Mouse (Mus musculus) midbrain, embryonic 14.5 days (tissue): ENCODE results near the gene Hormad2. TPM values are rescaled to one million over a fixed set of nuclear protein-coding genes. Genes with fewer than 3 reads are reported as not detected.

Experiments
- ATAC-seq: fragments of 200-750 bp; cut with Nextera tagmentation; 2 replicates; pipeline ENCODE4 v1.8.0; 2017; ENCODE audit warnings: moderate number of reproducible peaks, moderate library complexity; ENCODE audit not compliant: low FRiP score, low TSS enrichment
- DNase-seq: peaks from one replicate; pipeline ENCODE4 v3.0.0-alpha.2; 2015
- H3K27ac ChIP-seq: fragments of 300-500 bp; sonication (generic); replicated peaks from 2 replicates; pipeline ENCODE4 v1.5.1; 2014; ENCODE audit warnings: mild to moderate bottlenecking, low read depth, low read length, moderate library complexity
- H3K27me3 ChIP-seq: fragments of 300-500 bp; sonication (generic); 2 replicates; pipeline ENCODE4 v1.6.1; 2014; ENCODE audit warnings: low read length, control low read depth, mixed read lengths; ENCODE audit not compliant: control insufficient read depth, insufficient read depth
- H3K36me3 ChIP-seq: fragments of 300-500 bp; sonication (generic); 2 replicates; pipeline ENCODE4 v1.6.1; 2014; ENCODE audit warnings: low read length, control low read depth; ENCODE audit not compliant: control insufficient read depth, insufficient read depth
- H3K4me1 ChIP-seq: fragments of 300-500 bp; sonication (generic); 2 replicates; pipeline ENCODE4 v1.6.1; 2014; ENCODE audit warnings: mild to moderate bottlenecking, antibody characterized with exemption, low read length, control low read depth; ENCODE audit not compliant: control insufficient read depth, insufficient read depth
- H3K4me2 ChIP-seq: fragments of 300-500 bp; sonication (generic); 2 replicates; pipeline ENCODE4 v1.6.1; 2014; ENCODE audit warnings: mild to moderate bottlenecking, low read length, moderate library complexity
- H3K4me3 ChIP-seq: fragments of 300-500 bp; sonication (generic); replicated peaks from 2 replicates; pipeline ENCODE4 v1.5.1; 2014; ENCODE audit warnings: low read depth, low read length
- H3K9ac ChIP-seq: fragments of 300-500 bp; sonication (generic); replicated peaks from 2 replicates; pipeline ENCODE4 v1.6.1; 2014; ENCODE audit warnings: mild to moderate bottlenecking, low read length, moderate library complexity
- H3K9me3 ChIP-seq: fragments of 300-500 bp; sonication (generic); 2 replicates; pipeline ENCODE4 v1.6.1; 2016; ENCODE audit warnings: low read length, control low read depth, mixed read lengths; ENCODE audit not compliant: control insufficient read depth
- WGBS: fragments of 180-500 bp; shearing (Covaris S2); extraction: QIAGEN DNeasy Blood & Tissue Kit; methylation state at CpG from one replicate; pipeline ENCODE4 v1.1.7; 2014; 5-methylcytosine and 5-hydroxymethylcytosine counted together
- polyA plus RNA-seq: library from polyadenylated mRNA; unstranded; fragments of >200 nt; fragmentation: Nextera tagmentation; extraction: Ambion mirVana; gene quantifications from 2 replicates; pipeline ENCODE4 v1.2.1, GENCODE M21; 2014

Hormad2 gene
- polyA plus RNA-seq, 1 experiment from 2014 or later: 0.14 TPM

- no peak for DNase-seq
- Histone ChIP-seq H3K36me3 (no peaks in the 10 kb centered on the region), H3K4me1 (no peaks in the 10 kb centered on the region), H3K4me2 (no peak overlapping the region), H3K9me3 (no peaks in the 10 kb centered on the region), H3K4me3 (no peak overlapping the region), H3K9ac (no peak overlapping the region), H3K27me3 (no peaks in the 10 kb centered on the region), H3K27ac (no peak overlapping the region)
- WGBS: 68% methylated on average over 5 of the region's 5 CpGs
- ATAC-seq: no peak
These were observed 19.7 kb upstream of the Hormad2 start for GRCm38 (mm10) chr11:4460615-4461014.

GRCm38 (mm10) chr11:4454895-4455535 is 14.1 kb upstream of the Hormad2 start:
- Histone ChIP-seq H3K9ac (no peak overlapping the region), H3K27ac (no peak overlapping the region), H3K9me3 (no peaks in the 10 kb centered on the region), H3K4me3 (no peak overlapping the region), H3K4me2 (peak overlapping the region; percentile 13; the same call in 1 of the 2 replicates), H3K4me1 (no peaks in the 10 kb centered on the region), H3K36me3 (no peaks in the 10 kb centered on the region), H3K27me3 (no peaks in the 10 kb centered on the region)
- WGBS: 68% methylated on average over 8 of the region's 8 CpGs
- DNase-seq (no peak), ATAC-seq (no peak)

GRCm38 (mm10) chr11:4452467-4453184 is 11.7 kb upstream of the Hormad2 start:
- Histone ChIP-seq H3K4me2 (no peak overlapping the region), H3K4me3 (no peak overlapping the region), H3K9me3 (no peaks in the 10 kb centered on the region), H3K36me3 (no peaks in the 10 kb centered on the region), H3K27me3 (no peaks in the 10 kb centered on the region), H3K27ac (no peak overlapping the region), H3K4me1 (no peaks in the 10 kb centered on the region), H3K9ac (no peak overlapping the region)
- ATAC-seq (no peak), DNase-seq (no peak)
- 83% methylated on average over 12 of the region's 12 CpGs for WGBS

- Histone ChIP-seq H3K4me1 (no peaks in the 10 kb centered on the region), H3K36me3 (no peaks in the 10 kb centered on the region), H3K9ac (no peak overlapping the region), H3K4me3 (no peak overlapping the region), H3K27ac (no peak overlapping the region), H3K9me3 (no peaks in the 10 kb centered on the region), H3K4me2 (no peak overlapping the region), H3K27me3 (no peaks in the 10 kb centered on the region)
- ATAC-seq (no peak), DNase-seq (peak; percentile 79)
- 21% methylated on average over 9 of the region's 9 CpGs for WGBS
These were observed 10.2 kb upstream of the Hormad2 start for GRCm38 (mm10) chr11:4451116-4451515.

DNA sequence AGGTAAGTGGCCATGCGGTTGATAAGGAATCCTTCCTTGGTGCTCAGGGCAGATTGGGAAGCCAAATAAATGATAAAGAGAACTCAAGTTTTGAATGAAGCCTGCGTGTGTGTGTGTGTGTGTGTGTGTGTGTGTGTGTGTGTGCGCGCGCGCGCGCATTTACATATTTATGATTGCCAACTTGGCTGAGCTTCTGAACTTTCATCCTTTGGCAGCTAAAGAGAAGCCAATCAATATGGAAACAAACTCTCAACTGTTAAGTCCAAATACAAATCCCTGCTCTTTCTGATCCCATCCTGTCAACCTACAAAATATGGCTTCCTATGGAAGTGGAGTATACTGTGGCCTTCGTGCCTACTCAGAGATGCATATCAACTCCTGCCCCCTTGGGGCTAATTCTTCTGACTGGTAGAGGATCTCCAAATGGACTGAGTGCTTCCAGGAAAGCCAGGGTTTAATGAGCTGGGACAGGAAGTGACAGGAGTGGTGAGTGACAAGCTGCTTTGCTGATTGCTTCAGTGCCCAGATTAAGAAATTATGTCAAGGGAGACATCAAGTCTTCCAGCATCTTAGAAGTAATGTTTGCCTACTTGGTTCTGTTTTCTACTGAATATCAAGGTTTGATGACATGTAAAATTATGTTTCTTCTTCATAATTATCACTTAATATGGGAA is 5.4 kb upstream of the Hormad2 start:
- ATAC-seq (no peak), DNase-seq (no peak)
- WGBS: 94% methylated on average over 9 of the region's 9 CpGs
- Histone ChIP-seq H3K9ac (no peak overlapping the region), H3K4me3 (no peak overlapping the region), H3K27me3 (no peaks in the 10 kb centered on the region), H3K9me3 (no peaks in the 10 kb centered on the region), H3K4me1 (no peaks in the 10 kb centered on the region), H3K27ac (no peak overlapping the region), H3K36me3 (no peaks in the 10 kb centered on the region), H3K4me2 (no peak overlapping the region)

GRCm38 (mm10) chr11:4442280-4442679 is 1.4 kb upstream of the Hormad2 start:
- no peak overlapping the region for H3K9ac ChIP-seq
- H3K4me1 ChIP-seq: no peaks in the 10 kb centered on the region
- no peaks in the 10 kb centered on the region for H3K36me3 ChIP-seq
- no peaks in the 10 kb centered on the region for H3K9me3 ChIP-seq
- WGBS: 45% methylated on average over 1 of the region's 1 CpGs
- no peak overlapping the region for H3K4me3 ChIP-seq
- H3K27ac ChIP-seq: no peak overlapping the region
- no peak for ATAC-seq
- H3K27me3 ChIP-seq: no peaks in the 10 kb centered on the region
- no peak for DNase-seq
- no peak overlapping the region for H3K4me2 ChIP-seq

GRCm38 (mm10) chr11:4438211-4438610 is 2.7 kb downstream of the Hormad2 start:
- WGBS: 63% methylated on average over 2 of the region's 2 CpGs
- no peak overlapping the region for H3K27ac ChIP-seq
- no peak for DNase-seq
- no peaks in the 10 kb centered on the region for H3K9me3 ChIP-seq
- H3K4me1 ChIP-seq: no peaks in the 10 kb centered on the region
- H3K4me3 ChIP-seq: no peak overlapping the region
- no peaks in the 10 kb centered on the region for H3K27me3 ChIP-seq
- no peaks in the 10 kb centered on the region for H3K36me3 ChIP-seq
- H3K4me2 ChIP-seq: no peak overlapping the region
- H3K9ac ChIP-seq: no peak overlapping the region
- no peak for ATAC-seq

DNA sequence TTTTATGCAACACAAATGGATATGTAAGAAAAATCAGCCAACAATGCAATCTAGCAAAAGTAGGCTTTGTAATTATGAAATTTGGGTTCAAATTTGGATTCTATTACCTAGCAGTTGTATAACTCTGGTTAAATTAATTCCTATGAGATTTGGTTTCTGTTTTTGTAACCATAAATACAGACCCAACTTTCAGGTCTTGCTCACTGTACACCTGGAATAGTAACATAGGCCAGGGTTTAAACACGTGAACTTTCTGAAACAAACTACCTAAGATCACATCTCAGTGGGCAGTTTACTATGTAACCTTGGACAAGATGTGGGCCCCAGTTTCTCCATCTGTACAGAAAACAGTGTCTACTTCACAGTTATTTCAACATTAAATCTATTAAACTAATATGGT is 3.6 kb downstream of the Hormad2 start:
- no peaks in the 10 kb centered on the region for H3K9me3 ChIP-seq
- H3K4me3 ChIP-seq: no peak overlapping the region
- no peaks in the 10 kb centered on the region for H3K27me3 ChIP-seq
- H3K4me2 ChIP-seq: no peak overlapping the region
- H3K27ac ChIP-seq: no peak overlapping the region
- DNase-seq: no peak
- whole genome bisulfite sequencing: 90% methylated on average over 1 of the region's 1 CpGs
- no peak overlapping the region for H3K9ac ChIP-seq
- H3K4me1 ChIP-seq: no peaks in the 10 kb centered on the region
- no peak for ATAC-seq
- no peaks in the 10 kb centered on the region for H3K36me3 ChIP-seq
